Mouse (Mus musculus): ENCODE results near the gene Krt71. TPM values are rescaled to one million over a fixed set of nuclear protein-coding genes. Genes with fewer than 3 reads are reported as not detected.
A peak's percentile ranks its signal among the peaks of the same experiment; 100 is the strongest.

Gene Krt71
- not detected in 2 replicates for polyA plus RNA-seq (2014; fragmentation: Nextera tagmentation; extraction: Ambion mirVana)

- H3K9me3 ChIP-seq (ENCODE audit: control insufficient read depth, low read depth, low read length) = no peaks in the 10 kb centered on the region
- 56% methylated on average over 14 of the region's 14 CpGs for WGBS
- no peak within 1 kb of the TSS for H3K4me2 ChIP-seq (replicated peaks; ENCODE audit: low read depth, low read length)
- H3K27me3 ChIP-seq (ENCODE audit: control insufficient read depth, insufficient read depth, low read length) = no peaks in the 10 kb centered on the region
- H3K36me3 ChIP-seq (ENCODE audit: control insufficient read depth, insufficient read depth, low read length) = no peaks in the 10 kb centered on the region
- H3K27ac ChIP-seq (ENCODE audit: low read length) = no peak within 1 kb of the TSS
- H3K9ac ChIP-seq (replicated peaks; ENCODE audit: low read depth, low read length) = no peak within 1 kb of the TSS
- ATAC-seq (ENCODE audit: insufficient number of reproducible peaks, insufficient read depth, low FRiP score, low read depth) = no peak
- H3K4me1 ChIP-seq (ENCODE audit: control insufficient read depth, insufficient read depth, low read length) = no peaks in the 10 kb centered on the region
- H3K4me3 ChIP-seq (ENCODE audit: low read depth, low read length) = no peak within 1 kb of the TSS
Observed at GRCm38 (mm10) chr15:101742711-101743110, at the start of gene Krt71. Gene Krt71 (minus strand): TSS chr15:101743109.

DNA sequence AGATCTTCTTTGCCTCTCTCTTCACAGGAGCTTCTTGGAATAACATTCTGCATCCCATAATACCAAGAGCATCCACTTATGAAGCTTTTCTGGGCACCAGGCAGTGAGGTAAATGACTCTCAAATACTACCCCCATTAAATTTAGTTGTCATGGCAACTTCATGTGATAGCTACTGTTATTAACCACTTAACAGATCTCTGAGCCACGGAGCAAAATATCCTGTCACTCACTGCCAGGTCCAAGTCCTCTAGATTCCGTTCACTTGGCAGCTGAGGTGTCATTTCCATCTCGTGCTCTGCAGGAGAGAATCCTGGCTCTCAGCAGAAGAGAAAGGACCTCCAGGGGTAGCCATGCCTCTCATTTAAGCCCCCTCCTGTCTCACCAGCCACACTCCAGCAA lies 48.0 kb upstream of the Krt71 start:
- ATAC-seq (ENCODE audit: insufficient number of reproducible peaks, insufficient read depth, low FRiP score, low read depth) = no peak
- no peaks in the 10 kb centered on the region for H3K27me3 ChIP-seq (ENCODE audit: control insufficient read depth, insufficient read depth, low read length)
- no peaks in the 10 kb centered on the region for H3K36me3 ChIP-seq (ENCODE audit: control insufficient read depth, insufficient read depth, low read length)
- no peak overlapping the region for H3K4me2 ChIP-seq (replicated peaks; ENCODE audit: low read depth, low read length)
- H3K9ac ChIP-seq (replicated peaks; ENCODE audit: low read depth, low read length) = no peak overlapping the region
- WGBS = 25% methylated on average over 3 of the region's 3 CpGs
- no peak overlapping the region for H3K4me3 ChIP-seq (ENCODE audit: low read depth, low read length)
- H3K27ac ChIP-seq (ENCODE audit: low read length) = no peak overlapping the region
- H3K9me3 ChIP-seq (ENCODE audit: control insufficient read depth, low read depth, low read length) = no peaks in the 10 kb centered on the region
- no peaks in the 10 kb centered on the region for H3K4me1 ChIP-seq (ENCODE audit: control insufficient read depth, insufficient read depth, low read length)

- Histone ChIP-seq H3K27me3 (ENCODE audit: control insufficient read depth, insufficient read depth, low read length) (no peaks in the 10 kb centered on the region), H3K36me3 (ENCODE audit: control insufficient read depth, insufficient read depth, low read length) (no peaks in the 10 kb centered on the region), H3K4me2 (replicated peaks; ENCODE audit: low read depth, low read length) (no peak within 1 kb of the TSS), H3K27ac (ENCODE audit: low read length) (no peak within 1 kb of the TSS), H3K9me3 (ENCODE audit: control insufficient read depth, low read depth, low read length) (no peaks in the 10 kb centered on the region), H3K4me3 (ENCODE audit: low read depth, low read length) (no peak within 1 kb of the TSS), H3K9ac (replicated peaks; ENCODE audit: low read depth, low read length) (no peak within 1 kb of the TSS), H3K4me1 (ENCODE audit: control insufficient read depth, insufficient read depth, low read length) (no peaks in the 10 kb centered on the region)
- ATAC-seq (ENCODE audit: insufficient number of reproducible peaks, insufficient read depth, low FRiP score, low read depth) = no peak
- 92% methylated on average over 18 of the region's 18 CpGs for WGBS
Observed at GRCm38 (mm10) chr15:101786360-101786759, 43.5 kb upstream of the Krt71 start, which contains the start of gene Krt72. Gene Krt72 (minus strand): TSS chr15:101786460.

GRCm38 (mm10) chr15:101773420-101773819 lies 30.5 kb upstream of the Krt71 start:
- no peaks in the 10 kb centered on the region for H3K4me1 ChIP-seq (ENCODE audit: control insufficient read depth, insufficient read depth, low read length)
- H3K9me3 ChIP-seq (ENCODE audit: control insufficient read depth, low read depth, low read length) = no peaks in the 10 kb centered on the region
- no peaks in the 10 kb centered on the region for H3K36me3 ChIP-seq (ENCODE audit: control insufficient read depth, insufficient read depth, low read length)
- H3K9ac ChIP-seq (replicated peaks; ENCODE audit: low read depth, low read length) = no peak overlapping the region
- no peak for ATAC-seq (ENCODE audit: insufficient number of reproducible peaks, insufficient read depth, low FRiP score, low read depth)
- no peak overlapping the region for H3K4me3 ChIP-seq (ENCODE audit: low read depth, low read length)
- H3K4me2 ChIP-seq (replicated peaks; ENCODE audit: low read depth, low read length) = no peak overlapping the region
- no peaks in the 10 kb centered on the region for H3K27me3 ChIP-seq (ENCODE audit: control insufficient read depth, insufficient read depth, low read length)
- 64% methylated on average over 10 of the region's 10 CpGs for WGBS
- H3K27ac ChIP-seq (ENCODE audit: low read length) = no peak overlapping the region

DNA sequence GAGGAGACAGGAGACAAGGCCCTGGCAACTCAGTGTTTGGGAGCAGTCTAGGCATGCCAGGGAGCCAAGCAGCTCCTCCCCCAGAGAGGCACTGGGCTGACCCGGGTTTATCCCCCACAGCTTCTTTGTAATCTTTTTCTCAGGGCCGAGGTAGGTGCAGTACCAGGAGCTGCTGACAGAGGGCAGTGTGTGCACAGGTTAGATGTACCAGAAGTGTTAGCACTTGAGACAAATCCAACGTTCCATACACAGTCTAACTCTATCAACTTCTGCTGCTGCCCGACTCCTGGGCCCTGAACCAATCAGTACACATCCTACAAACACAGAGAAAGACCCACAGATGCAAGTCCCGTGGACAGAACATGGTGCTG lies 29.8 kb upstream of the Krt71 start:
- no peaks in the 10 kb centered on the region for H3K4me1 ChIP-seq (ENCODE audit: control insufficient read depth, insufficient read depth, low read length)
- no peak overlapping the region for H3K4me2 ChIP-seq (replicated peaks; ENCODE audit: low read depth, low read length)
- 0 out of 2 replicates have a peak, but pooled peaks have one; percentile 46 for ATAC-seq (ENCODE audit: insufficient number of reproducible peaks, insufficient read depth, low FRiP score, low read depth)
- no peak overlapping the region for H3K9ac ChIP-seq (replicated peaks; ENCODE audit: low read depth, low read length)
- H3K4me3 ChIP-seq (ENCODE audit: low read depth, low read length) = no peak overlapping the region
- H3K27ac ChIP-seq (ENCODE audit: low read length) = no peak overlapping the region; the same call in 1 of the 2 replicates
- no peaks in the 10 kb centered on the region for H3K27me3 ChIP-seq (ENCODE audit: control insufficient read depth, insufficient read depth, low read length)
- no peaks in the 10 kb centered on the region for H3K36me3 ChIP-seq (ENCODE audit: control insufficient read depth, insufficient read depth, low read length)
- WGBS = 3% methylated on average over 5 of the region's 5 CpGs
- no peaks in the 10 kb centered on the region for H3K9me3 ChIP-seq (ENCODE audit: control insufficient read depth, low read depth, low read length)

DNA sequence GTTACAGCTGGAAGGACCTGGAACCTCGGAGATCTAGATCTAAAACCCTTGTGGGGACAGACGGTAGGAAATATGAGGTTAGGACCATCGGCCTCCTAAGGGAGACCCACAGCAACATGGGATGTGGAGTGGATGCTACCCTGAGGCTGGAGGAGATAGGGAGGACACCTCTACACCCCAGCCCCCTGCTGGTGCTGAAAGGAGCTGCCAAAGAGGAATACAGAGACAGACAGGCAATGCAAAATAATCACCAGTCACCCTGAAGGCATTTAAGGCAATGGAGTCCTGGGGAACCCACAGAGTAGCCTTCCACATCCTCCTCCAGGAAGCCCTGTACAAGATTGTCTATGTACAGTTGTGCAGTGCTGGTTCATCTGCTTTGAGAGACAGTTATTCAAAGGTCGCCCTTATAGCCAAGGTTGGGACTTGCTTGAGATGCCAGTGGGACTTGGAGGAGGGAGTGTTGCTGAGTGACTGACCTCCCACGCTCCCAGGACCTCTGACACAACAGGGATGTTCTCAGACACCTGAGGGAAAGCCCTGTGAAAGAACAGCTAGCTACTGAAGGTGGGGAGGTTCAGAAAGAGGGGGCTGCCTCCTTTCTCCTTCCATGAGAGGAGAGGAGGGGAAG lies 29.3 kb upstream of the Krt71 start:
- no peaks in the 10 kb centered on the region for H3K9me3 ChIP-seq (ENCODE audit: control insufficient read depth, low read depth, low read length)
- H3K9ac ChIP-seq (replicated peaks; ENCODE audit: low read depth, low read length) = no peak overlapping the region
- H3K4me1 ChIP-seq (ENCODE audit: control insufficient read depth, insufficient read depth, low read length) = no peaks in the 10 kb centered on the region
- ATAC-seq (ENCODE audit: insufficient number of reproducible peaks, insufficient read depth, low FRiP score, low read depth) = no peak
- no peak overlapping the region for H3K4me3 ChIP-seq (ENCODE audit: low read depth, low read length)
- no peaks in the 10 kb centered on the region for H3K36me3 ChIP-seq (ENCODE audit: control insufficient read depth, insufficient read depth, low read length)
- H3K4me2 ChIP-seq (replicated peaks; ENCODE audit: low read depth, low read length) = no peak overlapping the region
- peak overlapping the region; percentile 16; the same call in 1 of the 2 replicates for H3K27ac ChIP-seq (ENCODE audit: low read length)
- no peaks in the 10 kb centered on the region for H3K27me3 ChIP-seq (ENCODE audit: control insufficient read depth, insufficient read depth, low read length)
- WGBS = 66% methylated on average over 5 of the region's 5 CpGs

DNA sequence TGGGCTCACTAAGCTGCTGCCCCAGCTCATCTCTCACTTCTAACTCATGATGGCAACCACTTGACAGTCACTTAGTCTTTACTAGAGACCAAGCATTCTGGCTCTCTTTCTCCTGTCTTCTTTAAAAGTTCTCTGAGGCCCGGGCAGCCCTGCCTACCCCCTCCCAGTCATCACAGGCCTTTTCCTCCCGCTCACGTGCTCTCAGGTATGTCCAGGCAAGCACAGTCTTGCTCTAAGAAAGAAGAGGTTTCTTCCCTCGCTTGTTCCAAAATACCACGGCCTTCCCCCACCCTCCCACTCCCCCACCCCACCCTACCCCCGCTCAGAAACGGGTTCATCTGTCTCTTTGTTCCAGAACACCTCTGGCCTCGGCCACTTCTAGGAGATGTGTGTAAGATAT lies 27.3 kb upstream of the Krt71 start:
- H3K4me1 ChIP-seq (ENCODE audit: control insufficient read depth, insufficient read depth, low read length) = no peaks in the 10 kb centered on the region; the same call in 1 of the 2 replicates
- H3K4me3 ChIP-seq (ENCODE audit: low read depth, low read length) = no peak overlapping the region
- no peak overlapping the region; the same call in 1 of the 2 replicates for H3K27ac ChIP-seq (ENCODE audit: low read length)
- no peaks in the 10 kb centered on the region for H3K9me3 ChIP-seq (ENCODE audit: control insufficient read depth, low read depth, low read length)
- H3K4me2 ChIP-seq (replicated peaks; ENCODE audit: low read depth, low read length) = no peak overlapping the region
- 37% methylated on average over 8 of the region's 8 CpGs for WGBS
- no peaks in the 10 kb centered on the region for H3K27me3 ChIP-seq (ENCODE audit: control insufficient read depth, insufficient read depth, low read length)
- ATAC-seq (ENCODE audit: insufficient number of reproducible peaks, insufficient read depth, low FRiP score, low read depth) = no peak
- H3K9ac ChIP-seq (replicated peaks; ENCODE audit: low read depth, low read length) = no peak overlapping the region
- H3K36me3 ChIP-seq (ENCODE audit: control insufficient read depth, insufficient read depth, low read length) = no peaks in the 10 kb centered on the region

DNA sequence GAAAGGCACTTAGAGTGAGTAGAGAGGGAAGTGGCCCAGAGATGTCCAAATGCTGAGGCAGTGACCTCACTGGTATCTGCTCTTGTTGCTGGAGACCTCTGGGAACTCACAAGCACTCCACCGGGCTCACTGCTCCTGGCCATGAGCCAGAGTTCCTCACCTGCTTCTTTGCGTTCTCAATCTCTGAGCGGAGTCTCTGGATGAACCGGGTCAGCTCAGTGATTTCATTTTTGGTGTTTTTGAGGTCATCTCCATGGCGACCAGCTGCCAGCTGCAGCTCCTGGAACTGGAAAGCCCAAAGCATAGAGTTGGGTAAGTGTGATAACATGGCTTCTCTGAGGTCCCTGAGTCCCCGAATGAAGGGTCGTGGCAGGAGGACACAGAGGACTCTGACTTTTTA lies 5.1 kb downstream of the Krt71 start:
- H3K27ac ChIP-seq (ENCODE audit: low read length) = no peak overlapping the region
- no peaks in the 10 kb centered on the region for H3K4me1 ChIP-seq (ENCODE audit: control insufficient read depth, insufficient read depth, low read length)
- no peaks in the 10 kb centered on the region for H3K9me3 ChIP-seq (ENCODE audit: control insufficient read depth, low read depth, low read length)
- ATAC-seq (ENCODE audit: insufficient number of reproducible peaks, insufficient read depth, low FRiP score, low read depth) = no peak
- H3K4me2 ChIP-seq (replicated peaks; ENCODE audit: low read depth, low read length) = no peak overlapping the region
- H3K27me3 ChIP-seq (ENCODE audit: control insufficient read depth, insufficient read depth, low read length) = no peaks in the 10 kb centered on the region
- no peak overlapping the region for H3K4me3 ChIP-seq (ENCODE audit: low read depth, low read length)
- 48% methylated on average over 7 of the region's 7 CpGs for WGBS
- H3K36me3 ChIP-seq (ENCODE audit: control insufficient read depth, insufficient read depth, low read length) = no peaks in the 10 kb centered on the region
- H3K9ac ChIP-seq (replicated peaks; ENCODE audit: low read depth, low read length) = no peak overlapping the region

DNA sequence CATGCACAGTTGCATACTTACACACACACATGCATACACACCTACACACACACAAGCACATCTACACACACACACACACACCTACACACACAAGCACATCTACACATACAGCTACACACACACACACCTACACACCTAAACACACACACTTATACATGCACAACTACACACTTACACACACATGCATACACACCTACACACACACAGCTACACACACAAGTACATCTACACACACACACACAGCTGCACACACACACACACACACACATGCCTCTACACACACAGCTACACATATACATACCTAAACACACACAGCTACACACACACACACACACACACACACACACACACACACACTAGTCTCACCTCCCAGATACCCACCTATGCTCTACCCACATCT lies 12.3 kb downstream of the Krt71 start:
- Histone ChIP-seq H3K4me1 (ENCODE audit: control insufficient read depth, insufficient read depth, low read length) (no peaks in the 10 kb centered on the region), H3K27ac (ENCODE audit: low read length) (no peak overlapping the region), H3K4me2 (replicated peaks; ENCODE audit: low read depth, low read length) (no peak overlapping the region), H3K4me3 (ENCODE audit: low read depth, low read length) (no peak overlapping the region), H3K9me3 (ENCODE audit: control insufficient read depth, low read depth, low read length) (no peaks in the 10 kb centered on the region), H3K27me3 (ENCODE audit: control insufficient read depth, insufficient read depth, low read length) (no peaks in the 10 kb centered on the region), H3K36me3 (ENCODE audit: control insufficient read depth, insufficient read depth, low read length) (no peaks in the 10 kb centered on the region), H3K9ac (replicated peaks; ENCODE audit: low read depth, low read length) (no peak overlapping the region)
- ATAC-seq (ENCODE audit: insufficient number of reproducible peaks, insufficient read depth, low FRiP score, low read depth) = no peak
